Mouse (Mus musculus): ENCODE measurements around the gene Elf2. TPM values are rescaled to one million over a fixed set of nuclear protein-coding genes. Genes with fewer than 3 reads are reported as not detected.

Elf2 gene
- polyA plus RNA-seq, 1 experiment from 2014 or later: 69.6 TPM

GRCm38 (mm10) chr3:51233918-51234751 is 106.3 kb downstream of the Elf2 start:
- POLR2A ChIA-PET: interaction anchor here (0.8 to 1.4 kb wide), 4 partner anchors 10 to 42 kb away, joined by 3 to 6 read pairs (median 4); partner anchors contain the start of gene Noct
- CTCF ChIA-PET: interaction anchor here (0.6 to 8.5 kb wide), 39 partner anchors 10 to 177 kb away, joined by 3 to 127 read pairs (median 6); partner anchors contain the start of genes Ndufc1 and Noct

GRCm38 (mm10) chr3:51233474-51233873 is 107.0 kb downstream of the Elf2 start:
- no peak for TF ChIP-seq CTCF (IDR thresholded peaks at IDR 0.05)
- in situ Hi-C loops (cut with MboI; ENCODE audit: low pct_unique_long_range_greater_than_20kb): loop anchor here (10.0 kb wide), 1 partner anchor 121 kb away; no protein-coding TSS in a partner anchor
- ChIA-PET POLR2A (no interaction called here), CTCF (interaction anchor here (0.9 to 8.5 kb wide), 10 partner anchors 17 to 142 kb away, joined by 3 to 127 read pairs (median 6); no protein-coding TSS in a partner anchor)
- DNase-seq (ENCODE audit: low read depth, low spot score): no peak
- ATAC-seq: peak; percentile 6
- H3K27me3 ChIP-seq: no peaks in the 10 kb centered on the region

More at GRCm38 (mm10) chr3:51233918-51234751, 106.3 kb downstream of the Elf2 start:
- ATAC-seq (peak; percentile 85), DNase-seq (ENCODE audit: low read depth, low spot score) (peak; percentile 67)
- TF ChIP-seq CTCF (IDR thresholded peaks at IDR 0.05): peak; percentile 94
- no peaks in the 10 kb centered on the region for H3K27me3 ChIP-seq
- in situ Hi-C loops (cut with MboI; ENCODE audit: low pct_unique_long_range_greater_than_20kb): loop anchor here (10.0 kb wide), 1 partner anchor 121 kb away; no protein-coding TSS in a partner anchor

DNA sequence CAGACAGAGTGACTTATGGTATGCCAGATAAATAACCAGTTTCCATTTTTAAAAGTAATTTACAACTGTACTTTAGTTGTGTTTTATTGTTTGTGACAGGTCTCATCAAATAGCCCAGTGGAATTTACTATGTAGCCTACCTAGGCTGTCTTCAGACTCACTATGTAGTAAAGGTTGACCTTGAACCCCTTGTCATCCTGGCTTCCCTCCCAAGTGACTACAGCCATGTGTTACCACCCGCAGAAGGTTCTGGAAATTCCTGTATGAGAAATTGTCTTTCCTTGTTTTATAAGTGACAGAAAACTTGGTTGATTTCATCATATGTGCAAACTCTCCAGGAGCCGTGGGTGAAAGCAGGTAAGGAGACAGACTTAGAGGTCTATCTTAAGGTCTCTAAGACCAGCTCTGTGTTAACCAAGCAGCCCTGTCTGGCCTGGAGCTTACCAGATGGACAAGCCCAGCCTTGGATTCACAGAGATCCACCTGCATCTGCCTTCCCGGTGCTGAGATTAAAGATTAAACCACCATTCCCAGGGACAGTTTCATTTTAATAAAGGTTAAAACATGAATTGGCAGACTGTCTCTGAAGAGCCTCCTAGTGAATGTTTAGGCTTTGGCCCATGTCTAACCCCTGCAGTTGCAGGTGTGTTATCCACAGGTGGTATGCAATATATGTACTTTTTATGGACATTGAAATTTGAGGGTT is 108.1 kb downstream of the Elf2 start:
- no peaks in the 10 kb centered on the region for H3K27me3 ChIP-seq
- DNase-seq (ENCODE audit: low read depth, low spot score): no peak
- ChIA-PET POLR2A (no interaction called here), CTCF (interaction anchor here (1.2 to 8.5 kb wide), 3 partner anchors 9 to 121 kb away, joined by 3 to 127 read pairs (median 6); partner anchors contain the start of gene Noct)
- ATAC-seq: no peak
- in situ Hi-C loops (cut with MboI; ENCODE audit: low pct_unique_long_range_greater_than_20kb): loop anchor here (10.0 kb wide), 1 partner anchor 122 kb away; no protein-coding TSS in a partner anchor
- TF ChIP-seq CTCF (IDR thresholded peaks at IDR 0.05): no peak

- in situ Hi-C loops (cut with MboI; ENCODE audit: low pct_unique_long_range_greater_than_20kb): loop anchor here (10.0 kb wide), 1 partner anchor 123 kb away; no protein-coding TSS in a partner anchor
- ChIA-PET CTCF (interaction anchor here (0.6 to 8.5 kb wide), 5 partner anchors 8 to 57 kb away, joined by 3 to 127 read pairs (median 6); partner anchors contain the start of gene Noct), POLR2A (interaction anchor here (0.8 kb wide), 1 partner anchor 131 kb away, joined by 8 read pairs; no protein-coding TSS in a partner anchor)
- H3K27me3 ChIP-seq: no peaks in the 10 kb centered on the region
- ATAC-seq (no peak), DNase-seq (ENCODE audit: low read depth, low spot score) (no peak)
- TF ChIP-seq CTCF (IDR thresholded peaks at IDR 0.05): no peak
Observed at GRCm38 (mm10) chr3:51231499-51231898, 109.0 kb downstream of the Elf2 start.

DNA sequence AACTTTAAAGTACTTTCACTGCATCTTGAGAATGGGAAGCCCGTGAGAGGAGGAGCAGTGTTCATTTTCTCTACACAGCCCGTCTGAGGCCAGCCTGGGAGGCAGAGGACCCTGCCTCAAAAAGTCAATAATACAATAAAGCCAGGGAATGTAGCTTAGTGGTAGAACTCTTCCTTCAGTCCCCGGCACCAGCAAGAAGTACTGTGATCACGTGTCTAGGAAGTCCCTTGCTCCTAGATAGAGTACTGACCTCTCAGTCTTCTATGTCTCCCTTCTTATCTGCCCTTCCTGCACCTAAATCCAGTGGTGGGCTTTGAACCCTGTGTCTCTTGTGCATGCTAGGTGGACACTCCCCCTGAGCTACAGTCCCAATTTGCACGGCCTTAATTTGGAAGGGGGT is 109.6 kb downstream of the Elf2 start:
- DNase-seq (ENCODE audit: low read depth, low spot score) (no peak), ATAC-seq (no peak)
- ChIA-PET CTCF (interaction anchor here (0.6 to 8.5 kb wide), 6 partner anchors 8 to 58 kb away, joined by 3 to 127 read pairs (median 4); partner anchors contain the start of gene Noct), POLR2A (interaction anchor here (0.7 kb wide), 1 partner anchor 19 kb away, joined by 4 read pairs; no protein-coding TSS in a partner anchor)
- in situ Hi-C loops (cut with MboI; ENCODE audit: low pct_unique_long_range_greater_than_20kb): loop anchor here (10.0 kb wide), 1 partner anchor 124 kb away; no protein-coding TSS in a partner anchor
- no peaks in the 10 kb centered on the region for H3K27me3 ChIP-seq
- no peak for TF ChIP-seq CTCF (IDR thresholded peaks at IDR 0.05)

GRCm38 (mm10) chr3:51230146-51230835 is 110.2 kb downstream of the Elf2 start:
- ATAC-seq (no peak), DNase-seq (ENCODE audit: low read depth, low spot score) (no peak)
- POLR2A ChIA-PET: interaction anchor here (0.5 to 1.8 kb wide), 3 partner anchors 19 to 89 kb away, joined by 3 to 5 read pairs (median 4); no protein-coding TSS in a partner anchor
- TF ChIP-seq CTCF (IDR thresholded peaks at IDR 0.05): no peak
- in situ Hi-C loops (cut with MboI; ENCODE audit: low pct_unique_long_range_greater_than_20kb): loop anchor here (10.0 kb wide), 1 partner anchor 125 kb away; no protein-coding TSS in a partner anchor
- H3K27me3 ChIP-seq: no peaks in the 10 kb centered on the region
- CTCF ChIA-PET: interaction anchor here (1.0 to 8.5 kb wide), 4 partner anchors 21 to 135 kb away, joined by 3 to 127 read pairs (median 4); no protein-coding TSS in a partner anchor

GRCm38 (mm10) chr3:51229226-51229625 is 111.2 kb downstream of the Elf2 start:
- in situ Hi-C loops (cut with MboI; ENCODE audit: low pct_unique_long_range_greater_than_20kb): no loop called here
- CTCF ChIA-PET: interaction anchor here (1.0 to 2.0 kb wide), 3 partner anchors 9 to 122 kb away, joined by 3 to 8 read pairs (median 3); no protein-coding TSS in a partner anchor
- DNase-seq (ENCODE audit: low read depth, low spot score): no peak
- no peak for ATAC-seq
- no peak for TF ChIP-seq CTCF (IDR thresholded peaks at IDR 0.05)
- POLR2A ChIA-PET: interaction anchor here (1.8 kb wide), 1 partner anchor 35 kb away, joined by 5 read pairs; no protein-coding TSS in a partner anchor
- no peaks in the 10 kb centered on the region for H3K27me3 ChIP-seq

DNA sequence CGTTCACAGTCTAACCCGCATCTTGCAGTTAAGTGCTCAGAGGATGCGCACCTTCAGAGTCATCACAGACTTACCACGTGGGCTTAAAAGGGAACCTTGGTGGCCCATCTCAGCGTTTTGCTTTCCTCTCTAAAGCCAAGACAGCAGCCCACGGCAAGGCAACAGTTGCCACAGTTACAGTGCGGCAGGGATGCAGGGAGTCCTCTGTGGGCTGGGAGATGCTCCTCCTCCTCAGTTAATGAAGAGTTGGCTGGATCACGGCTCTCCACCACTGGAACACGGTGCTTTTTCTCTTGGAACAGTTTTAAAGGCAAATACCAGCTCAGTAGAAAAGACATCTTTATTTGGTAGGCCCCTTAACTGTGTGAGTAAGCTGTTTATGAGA is 111.7 kb downstream of the Elf2 start:
- no peaks in the 10 kb centered on the region for H3K27me3 ChIP-seq
- ATAC-seq (no peak), DNase-seq (ENCODE audit: low read depth, low spot score) (no peak)
- ChIA-PET CTCF (interaction anchor here (0.7 to 2.0 kb wide), 4 partner anchors 10 to 125 kb away, joined by 3 to 8 read pairs (median 3); no protein-coding TSS in a partner anchor), POLR2A (interaction anchor here (1.8 kb wide), 1 partner anchor 34 kb away, joined by 5 read pairs; no protein-coding TSS in a partner anchor)
- TF ChIP-seq CTCF (IDR thresholded peaks at IDR 0.05): no peak
- in situ Hi-C loops (cut with MboI; ENCODE audit: low pct_unique_long_range_greater_than_20kb): no loop called here
